Mouse (Mus musculus) erythroblast, embryonic 14.5 days (primary cell): Measurements from ENCODE around the gene Prodh2.

Source experiments
- GATA1 ChIP-seq: IDR thresholded peaks from 2 replicates; pipeline ENCODE4 v1.6.1; 2012; ENCODE audit warnings: low read length, inconsistent platforms, mixed read lengths
- TAL1 ChIP-seq: IDR thresholded peaks from 3 replicates; pipeline ENCODE4 v1.6.1; 2012; ENCODE audit warnings: low read length, inconsistent platforms, mixed read lengths

GRCm38 (mm10) chr7:30526399-30526798 lies 33.0 kb downstream of the Prodh2 start:
- TF ChIP-seq TAL1 (no peak), GATA1 (no peak)
